Mouse (Mus musculus) lung, adult 2 months (tissue): ENCODE measurements around the gene Gja10.

Source experiments
- CTCF ChIP-seq: fragments of 200-500 bp; IDR thresholded peaks from 2 replicates; pipeline ENCODE4 v1.5.1; 2011; ENCODE audit warnings: mild to moderate bottlenecking, low read length, control low read depth; ENCODE audit not compliant: insufficient read depth
- POLR2A ChIP-seq: fragments of 200-500 bp; IDR thresholded peaks from 2 replicates; pipeline ENCODE4 v1.6.1; 2011; ENCODE audit warnings: low read depth, mild to moderate bottlenecking, control low read depth, low read length, borderline replicate concordance; ENCODE audit errors: extremely low read depth

GRCm38 (mm10) chr4:32549150-32549549 lies 53.4 kb downstream of the Gja10 start:
- no peak for TF ChIP-seq CTCF
- TF ChIP-seq POLR2A: no peak
